Mouse (Mus musculus): Measurements from ENCODE around the gene Adamtsl2.

The Adamtsl2 gene

GRCm38 (mm10) chr2:27079152-27079584 is at the start of gene Adamtsl2:
Adamtsl2 (plus strand) TSS chr2:27079379.
- DNase-seq (ENCODE audit: low spot score): no peak

GRCm38 (mm10) chr2:27032361-27032760 is 46.8 kb upstream of the Adamtsl2 start:
- no peak for DNase-seq (ENCODE audit: low spot score)

GRCm38 (mm10) chr2:27036003-27036402 is 43.2 kb upstream of the Adamtsl2 start:
- DNase-seq (ENCODE audit: low spot score): no peak

- DNase-seq (ENCODE audit: low spot score): no peak
These were observed 42.2 kb upstream of the Adamtsl2 start for GRCm38 (mm10) chr2:27037008-27037407.

GRCm38 (mm10) chr2:27038596-27038995 is 40.6 kb upstream of the Adamtsl2 start:
- peak; percentile 38 for DNase-seq (ENCODE audit: low spot score)

GRCm38 (mm10) chr2:27039286-27039685 is 39.9 kb upstream of the Adamtsl2 start:
- DNase-seq (ENCODE audit: low spot score): no peak

- no peak for DNase-seq (ENCODE audit: low spot score)
These were observed 36.9 kb upstream of the Adamtsl2 start for GRCm38 (mm10) chr2:27042131-27042844.

- DNase-seq (ENCODE audit: low spot score): peak; percentile 39
These were observed 35.7 kb upstream of the Adamtsl2 start for GRCm38 (mm10) chr2:27043461-27043860.

GRCm38 (mm10) chr2:27044166-27044565 is 35.0 kb upstream of the Adamtsl2 start:
- DNase-seq (ENCODE audit: low spot score): no peak

- no peak for DNase-seq (ENCODE audit: low spot score)
These were observed 34.5 kb upstream of the Adamtsl2 start for GRCm38 (mm10) chr2:27044641-27045040.

- no peak for DNase-seq (ENCODE audit: low spot score)
These were observed 33.0 kb upstream of the Adamtsl2 start for GRCm38 (mm10) chr2:27045979-27046770.

GRCm38 (mm10) chr2:27049408-27049807 is 29.8 kb upstream of the Adamtsl2 start:
- DNase-seq (ENCODE audit: low spot score): no peak

- no peak for DNase-seq (ENCODE audit: low spot score)
These were observed 20.9 kb upstream of the Adamtsl2 start for GRCm38 (mm10) chr2:27058251-27058650.

GRCm38 (mm10) chr2:27058751-27059150 is 20.4 kb upstream of the Adamtsl2 start:
- no peak for DNase-seq (ENCODE audit: low spot score)

GRCm38 (mm10) chr2:27059187-27059586 is 20.0 kb upstream of the Adamtsl2 start:
- no peak for DNase-seq (ENCODE audit: low spot score)

- no peak for DNase-seq (ENCODE audit: low spot score)
These were observed 12.1 kb upstream of the Adamtsl2 start for GRCm38 (mm10) chr2:27067124-27067523.

- no peak for DNase-seq (ENCODE audit: low spot score)
These were observed 11.2 kb upstream of the Adamtsl2 start for GRCm38 (mm10) chr2:27067996-27068395.

- DNase-seq (ENCODE audit: low spot score): no peak
These were observed 9.5 kb upstream of the Adamtsl2 start for GRCm38 (mm10) chr2:27069646-27070045.

GRCm38 (mm10) chr2:27070247-27070813 is 8.8 kb upstream of the Adamtsl2 start:
- no peak for DNase-seq (ENCODE audit: low spot score)

- no peak for DNase-seq (ENCODE audit: low spot score)
These were observed 8.0 kb upstream of the Adamtsl2 start for GRCm38 (mm10) chr2:27071137-27071536.

- DNase-seq (ENCODE audit: low spot score): no peak
These were observed 7.2 kb upstream of the Adamtsl2 start, which contains the start of gene Mymk for GRCm38 (mm10) chr2:27071978-27072377. Mymk (minus strand) TSS chr2:27072179.

- no peak for DNase-seq (ENCODE audit: low spot score)
These were observed 5.8 kb upstream of the Adamtsl2 start for GRCm38 (mm10) chr2:27073407-27073806.

GRCm38 (mm10) chr2:27074804-27075203 is 4.4 kb upstream of the Adamtsl2 start:
- DNase-seq (ENCODE audit: low spot score): no peak
